Mouse (Mus musculus) ES-E14 (cell line): ENCODE results near the gene Ppp1r7. TPM values are rescaled to one million over a fixed set of nuclear protein-coding genes. Genes with fewer than 3 reads are reported as not detected.

Experiments used
- DNase-seq: peaks from one replicate; pipeline ENCODE4 v3.0.0-alpha.2; 2013; ENCODE audit warnings: low read depth, low spot score
- H3K27ac ChIP-seq: 2 replicates; pipeline ENCODE4 v1.5.1; 2012; ENCODE audit warnings: low read depth, mild to moderate bottlenecking, low read length, moderate library complexity, mixed read lengths; ENCODE audit not compliant: poor library complexity, insufficient read depth, severe bottlenecking
- H3K36me3 ChIP-seq: 2 replicates; pipeline ENCODE4 v1.6.1; 2012; ENCODE audit warnings: mild to moderate bottlenecking, low read length, moderate library complexity, mixed read lengths; ENCODE audit not compliant: control insufficient read depth, poor library complexity, insufficient read depth, severe bottlenecking
- H3K4me1 ChIP-seq, 2 experiments: fragments of 150-350 bp in 1 of 2; sonication (generic) in 1 of 2; 2 replicates each; pipeline ENCODE4 v1.6.1; 2012; ENCODE audit warnings: low read length in 2 of 2, mild to moderate bottlenecking in 1 of 2, mixed read lengths in 1 of 2; ENCODE audit not compliant: control insufficient read depth in 2 of 2, insufficient read depth in 2 of 2, poor library complexity in 1 of 2
- H3K4me3 ChIP-seq, 2 experiments: fragments of 150-350 bp in 1 of 2; sonication (generic) in 1 of 2; 2 replicates each; pipeline ENCODE4 v1.5.1; 2012; ENCODE audit warnings: low read length in 2 of 2, low read depth in 1 of 2, mild to moderate bottlenecking in 1 of 2, mixed read lengths in 1 of 2; ENCODE audit not compliant: insufficient read depth in 1 of 2, poor library complexity in 1 of 2, severe bottlenecking in 1 of 2
- H3K9ac ChIP-seq: 2 replicates; pipeline ENCODE4 v1.6.1; 2012; ENCODE audit warnings: low read depth, mild to moderate bottlenecking, low read length, mixed read lengths; ENCODE audit not compliant: poor library complexity, insufficient read depth, severe bottlenecking
- H3K9me3 ChIP-seq: fragments of 150-350 bp; sonication (generic); 2 replicates; pipeline ENCODE4 v1.6.1; 2012; ENCODE audit warnings: low read depth, mild to moderate bottlenecking, low read length; ENCODE audit not compliant: control insufficient read depth, insufficient read depth
- CHD2 ChIP-seq: IDR thresholded peaks from 2 replicates; pipeline ENCODE4 v1.6.1; 2014; ENCODE audit warnings: mild to moderate bottlenecking, low read depth, low read length, inconsistent platforms
- HCFC1 ChIP-seq: IDR thresholded peaks from 2 replicates; pipeline ENCODE4 v1.6.1; 2012; ENCODE audit warnings: low read length, inconsistent platforms, borderline replicate concordance; ENCODE audit not compliant: insufficient read depth
- MAFK ChIP-seq: IDR thresholded peaks from 2 replicates; pipeline ENCODE4 v1.6.1; 2014; ENCODE audit warnings: mild to moderate bottlenecking, low read depth, low read length, inconsistent platforms; ENCODE audit not compliant: insufficient read depth
- ZC3H11A ChIP-seq: IDR thresholded peaks from 2 replicates; pipeline ENCODE4 v1.6.1; 2012; ENCODE audit warnings: low read depth, mild to moderate bottlenecking, inconsistent platforms, low read length, borderline replicate concordance
- ZNF384 ChIP-seq: IDR thresholded peaks from 2 replicates; pipeline ENCODE4 v1.6.1; 2012; ENCODE audit warnings: low read depth, low read length, inconsistent platforms
- in situ Hi-C, 2 experiments: fragments of 600-800 bp; cut with MboI; formaldehyde crosslinking; loops; one replicate each; pipeline ENCODE4 v1.15.1; 2025; ENCODE audit warnings: low sequenced_read_pairs in 2 of 2, inconsistent platforms in 1 of 2; ENCODE audit not compliant: unreplicated experiment in 2 of 2
- total RNA-seq: library from RNA; depleted of rRNA; stranded (reverse); fragments of 300-350 nt; gene quantifications from 2 replicates; pipeline ENCODE4 v1.2.3, GENCODE M21; 2012

Ppp1r7 gene
- total RNA-seq, 1 experiment = 22.0 TPM

DNA sequence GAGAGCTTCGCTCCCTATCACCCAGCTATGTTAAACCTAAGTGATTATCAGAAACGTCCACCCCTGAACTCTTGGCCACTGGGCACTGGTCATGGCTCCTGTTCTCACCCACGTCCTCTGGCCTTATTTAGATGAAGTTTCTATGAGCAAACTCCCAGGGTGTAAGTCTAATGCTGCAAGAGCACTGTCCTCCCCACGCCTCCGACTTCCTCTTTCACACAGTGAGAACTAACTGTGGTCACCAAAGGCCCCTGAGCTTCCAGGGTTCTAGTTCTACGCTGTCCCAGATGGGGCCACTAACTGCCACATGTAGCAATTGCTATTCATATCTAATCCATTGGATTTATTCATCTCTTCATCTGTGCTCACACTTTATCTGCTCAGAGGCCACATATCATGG lies 23.0 kb downstream of the Ppp1r7 start:
- in situ Hi-C loops = no loop called here
- H3K4me3 ChIP-seq = no peak overlapping the region
- no peak for TF ChIP-seq MAFK
- no peak for TF ChIP-seq ZNF384

GRCm38 (mm10) chr1:93373665-93374064 lies 31.0 kb downstream of the Ppp1r7 start, which contains the start of gene Ano7:
TSS of gene Ano7 (plus strand) at chr1:93373930.
- no peak for DNase-seq
- H3K4me3 ChIP-seq = no peak within 1 kb of the TSS
- in situ Hi-C loops = no loop called here
- peaks cover 0 to 8% of the 10 kb centered on the region in 2 experiments; a peak in 2 of 4 replicates for H3K4me1 ChIP-seq
- H3K36me3 ChIP-seq = no peaks in the 10 kb centered on the region
- H3K9me3 ChIP-seq = no peaks in the 10 kb centered on the region
- TF ChIP-seq MAFK = no peak
- TF ChIP-seq ZC3H11A = no peak
- no peak for TF ChIP-seq ZNF384
- no peak for TF ChIP-seq HCFC1
- TF ChIP-seq CHD2 = no peak
- H3K27ac ChIP-seq = no peak within 1 kb of the TSS
- no peak within 1 kb of the TSS for H3K9ac ChIP-seq

More for the DNA sequence above, 23.0 kb downstream of the Ppp1r7 start:
- no peak for DNase-seq
- H3K36me3 ChIP-seq = peaks cover 28% of the 10 kb centered on the region
- no peaks in the 10 kb centered on the region for H3K9me3 ChIP-seq
- no peak overlapping the region for H3K9ac ChIP-seq
- no peaks in the 10 kb centered on the region for H3K4me1 ChIP-seq
- no peak overlapping the region for H3K27ac ChIP-seq

DNA sequence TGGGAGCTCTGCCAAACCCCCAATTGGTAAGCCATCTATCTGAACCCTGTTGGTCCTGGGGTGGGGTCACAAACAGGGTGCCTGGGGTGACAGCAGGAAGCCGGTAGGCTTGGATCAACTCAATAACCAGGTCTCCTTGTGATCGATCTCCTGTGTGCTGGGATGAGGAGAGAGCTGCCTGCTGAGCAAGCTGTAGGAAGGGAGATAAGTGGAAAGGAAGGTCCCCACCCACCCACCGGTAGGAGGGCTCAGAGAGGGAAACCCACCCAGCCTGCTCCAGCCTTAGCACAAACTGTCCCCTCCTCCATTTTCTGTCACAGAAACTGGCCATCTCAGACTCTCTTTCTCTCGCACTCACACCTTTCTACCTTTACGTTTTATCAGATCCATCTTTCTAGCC lies 34.7 kb downstream of the Ppp1r7 start:
- Histone ChIP-seq H3K27ac (no peak overlapping the region), H3K9me3 (no peaks in the 10 kb centered on the region), H3K4me3 (no peak overlapping the region), H3K4me1 (peaks cover 0 to 13% of the 10 kb centered on the region in 2 experiments; a peak in 2 of 4 replicates), H3K9ac (no peak overlapping the region), H3K36me3 (no peaks in the 10 kb centered on the region)
- TF ChIP-seq MAFK (no peak), CHD2 (no peak), ZC3H11A (no peak), HCFC1 (no peak), ZNF384 (no peak)
- in situ Hi-C loops = no loop called here
- DNase-seq = no peak

DNA sequence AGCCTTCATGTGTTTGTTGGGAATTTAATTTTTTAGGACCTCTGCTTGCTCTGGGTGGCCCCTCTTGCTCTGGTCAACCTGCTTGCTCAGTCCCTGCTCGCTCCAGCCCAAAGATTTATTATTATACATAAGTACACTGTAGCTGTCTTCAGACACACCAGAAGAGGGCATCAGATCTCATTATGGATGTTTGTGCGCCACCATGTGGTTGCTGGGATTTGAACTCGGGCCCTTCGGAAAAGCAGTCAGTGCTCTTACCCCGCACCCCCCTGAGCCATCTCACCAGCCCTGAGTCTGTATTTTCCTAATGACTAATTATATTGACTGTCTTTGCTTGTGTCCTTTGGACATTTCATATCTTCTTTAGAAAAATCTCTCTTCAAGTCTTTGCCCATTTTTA lies 36.5 kb downstream of the Ppp1r7 start:
- TF ChIP-seq CHD2 = no peak
- no peak for TF ChIP-seq HCFC1
- TF ChIP-seq ZC3H11A = no peak
- no peak for TF ChIP-seq MAFK
- no peak for TF ChIP-seq ZNF384
- Histone ChIP-seq H3K27ac (no peak overlapping the region), H3K36me3 (no peaks in the 10 kb centered on the region), H3K4me1 (peaks cover 0 to 13% of the 10 kb centered on the region in 2 experiments; a peak in 2 of 4 replicates), H3K9me3 (no peaks in the 10 kb centered on the region), H3K9ac (no peak overlapping the region), H3K4me3 (no peak overlapping the region)
- in situ Hi-C loops = no loop called here
- no peak for DNase-seq

DNA sequence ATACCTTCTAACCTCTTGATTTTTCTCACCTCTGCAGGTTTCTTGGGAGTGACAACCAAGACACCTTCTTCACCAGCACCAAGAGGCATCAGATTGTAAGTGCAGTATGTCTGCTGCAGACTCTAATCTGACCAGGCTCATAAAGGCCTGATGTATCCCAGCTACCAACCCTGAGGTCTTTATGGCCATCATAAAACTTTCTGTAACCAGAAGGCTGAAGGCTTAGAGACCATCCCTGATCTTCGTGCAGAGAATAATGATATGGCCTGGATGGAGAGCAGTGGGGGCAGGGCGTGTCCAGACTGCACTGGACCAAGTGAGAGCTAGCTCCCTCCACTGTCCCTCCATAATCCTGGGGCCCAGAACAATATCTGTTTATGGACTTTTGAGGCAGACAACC lies 44.5 kb downstream of the Ppp1r7 start:
- in situ Hi-C loops = no loop called here
- no peak overlapping the region for H3K9ac ChIP-seq

More for the DNA sequence above, 44.5 kb downstream of the Ppp1r7 start:
- Histone ChIP-seq H3K4me3 (no peak overlapping the region), H3K27ac (no peak overlapping the region), H3K4me1 (no peaks in the 10 kb centered on the region; a peak in 1 of 4 replicates), H3K9me3 (no peaks in the 10 kb centered on the region), H3K36me3 (no peaks in the 10 kb centered on the region)
- no peak for TF ChIP-seq CHD2
- TF ChIP-seq HCFC1 = no peak
- TF ChIP-seq MAFK = no peak
- no peak for TF ChIP-seq ZC3H11A
- TF ChIP-seq ZNF384 = no peak
- DNase-seq = no peak
